In the genomic region with DNA sequence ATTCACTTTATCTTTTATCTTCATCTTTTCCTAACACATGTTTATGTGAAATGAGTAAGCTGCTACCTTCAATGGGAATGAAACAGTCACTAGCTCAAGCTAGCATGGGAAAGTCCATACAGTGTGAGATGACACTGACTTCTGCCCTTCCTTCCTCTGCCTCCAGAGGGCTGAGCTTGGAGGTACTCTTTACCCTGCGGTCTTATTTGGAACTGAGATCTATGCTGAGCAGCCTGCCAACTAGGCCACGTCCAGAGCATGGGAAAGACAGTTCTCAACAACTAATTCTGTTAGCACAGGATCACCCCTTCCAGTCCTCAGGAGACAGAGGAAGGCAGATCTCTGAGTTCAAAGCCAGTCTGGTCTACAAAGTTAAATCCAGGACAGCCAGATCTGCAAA, we compare ENCODE assay signal across 7 mouse cellular contexts. TPM values are rescaled to one million over a fixed set of nuclear protein-coding genes. Genes with fewer than 3 reads are reported as not detected.
A peak's percentile ranks its signal among the peaks of the same experiment; 100 is the strongest.
DNase-seq lines count a peak whose midpoint lies in the region; ATAC-seq and TF ChIP-seq lines count a peak whose summit lies in the region.

No protein-coding gene starts in this region.

- H3K36me3 ChIP-seq in midbrain, postnatal 0 days (ENCODE audit: insufficient read depth, low read length): no peaks in the 10 kb centered on the region
- H3K36me3 ChIP-seq in midbrain, embryonic 13.5 days: no peaks in the 10 kb centered on the region

- H3K4me2 ChIP-seq in midbrain, postnatal 0 days (ENCODE audit: low read depth, low read length, poor library complexity, severe bottlenecking): no peak overlapping the region
- H3K4me2 ChIP-seq in midbrain, embryonic 13.5 days (replicated peaks): no peak overlapping the region

- DNase-seq in midbrain, postnatal 0 days (ENCODE audit: low spot score): no peak
- DNase-seq in adrenal gland, postnatal 25 days: peak; percentile 21
- DNase-seq in kidney, adult 11 months: peak; percentile 5
- peak; percentile 36 for DNase-seq in lung, postnatal 25 days (ENCODE audit: low spot score)
- DNase-seq in frontal cortex, postnatal 14 days (ENCODE audit: low spot score in 2 of 2): no peak
- DNase-seq in Muller cell, postnatal 12 days (ENCODE audit: inconsistent ontology term): no peak

- no peak overlapping the region for H3K4me3 ChIP-seq in midbrain, postnatal 0 days (ENCODE audit: low read depth, low read length)
- no peak overlapping the region for H3K4me3 ChIP-seq in midbrain, embryonic 13.5 days (replicated peaks)

- H3K4me1 ChIP-seq in midbrain, postnatal 0 days (ENCODE audit: insufficient read depth, low read length): no peaks in the 10 kb centered on the region
- H3K4me1 ChIP-seq in midbrain, embryonic 13.5 days (replicated peaks): peaks cover 7% of the 10 kb centered on the region; the same call in 1 of the 2 replicates

- no peak for ATAC-seq in midbrain, postnatal 0 days (ENCODE audit: low FRiP score)
- ATAC-seq in midbrain, embryonic 13.5 days: no peak

- peak; percentile 15; the same call in 1 of the 2 replicates for TF ChIP-seq CTCF in midbrain, postnatal 0 days (IDR thresholded peaks at IDR 0.05)

- no peak overlapping the region for H3K9ac ChIP-seq in midbrain, postnatal 0 days (replicated peaks; ENCODE audit: low read length, poor library complexity, severe bottlenecking)
- no peak overlapping the region for H3K9ac ChIP-seq in midbrain, embryonic 13.5 days (replicated peaks)

- H3K27me3 ChIP-seq in midbrain, postnatal 0 days (ENCODE audit: insufficient read depth, low read length): no peaks in the 10 kb centered on the region
- H3K27me3 ChIP-seq in midbrain, embryonic 13.5 days: peaks cover 5% of the 10 kb centered on the region; the same call in 1 of the 2 replicates

- no peak overlapping the region for H3K27ac ChIP-seq in midbrain, postnatal 0 days (ENCODE audit: low read depth, low read length)
- H3K27ac ChIP-seq in midbrain, embryonic 13.5 days: no peak overlapping the region

- 37% methylated on average over 2 of the region's 2 CpGs for WGBS in midbrain, postnatal 0 days
- 36% methylated on average over 2 of the region's 2 CpGs for WGBS in midbrain, embryonic 13.5 days

- H3K9me3 ChIP-seq in midbrain, postnatal 0 days (ENCODE audit: low read length): no peaks in the 10 kb centered on the region
- no peaks in the 10 kb centered on the region for H3K9me3 ChIP-seq in midbrain, embryonic 13.5 days

RNA-seq across cellular contexts. Expression of a gene that starts 51.0 kb away (rescaled TPM):
- 37.3 and 37.7 TPM in 2 replicates for total RNA-seq in midbrain, postnatal 0 days (2014; rRNA removed)
- 16.1 and 22.5 TPM in 2 replicates for polyA plus RNA-seq in midbrain, postnatal 0 days (2015; fragmentation: Nextera tagmentation; extraction: Ambion mirVana)
- polyA plus RNA-seq in midbrain, embryonic 13.5 days (2015; fragmentation: Nextera tagmentation; extraction: Ambion mirVana): 81.1 and 91.8 TPM in 2 replicates
- 48.2 and 56.9 TPM in 2 replicates for total RNA-seq in adrenal gland, postnatal 25 days (2021)

Comparison
In these comparisons a context has a peak if more than half of its experiments do, and no peak if none do; other contexts are left out.
1. DNase-seq: peak in adrenal gland, postnatal 25 days (single experiment), kidney, adult 11 months (single experiment) and lung, postnatal 25 days (single experiment); none in midbrain, postnatal 0 days (single experiment), frontal cortex, postnatal 14 days (0 of 2) and Muller cell, postnatal 12 days (single experiment).